8 mouse cellular contexts compared by ENCODE assay signal in the genomic region with DNA sequence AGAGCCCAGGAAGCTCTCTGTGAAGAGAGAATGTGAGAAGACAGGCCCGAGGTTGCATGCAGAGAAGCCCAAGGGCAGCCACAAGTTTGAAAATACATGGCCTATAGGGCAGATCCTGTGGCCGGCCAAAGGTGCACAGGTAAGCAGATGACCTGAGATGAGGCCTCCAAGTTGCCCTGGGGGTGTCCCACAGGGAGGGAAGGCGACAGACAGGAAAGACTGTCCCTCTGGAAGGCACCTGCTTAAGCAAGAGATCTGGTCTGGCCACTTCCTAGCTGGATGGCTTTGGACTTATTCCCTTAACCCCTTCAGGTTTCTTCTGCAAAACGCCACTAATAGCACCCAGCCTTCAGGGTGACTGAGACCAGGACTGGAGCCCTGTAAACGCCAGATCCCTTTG. TPM values are rescaled to one million over a fixed set of nuclear protein-coding genes. Genes with fewer than 3 reads are reported as not detected.
A peak's percentile ranks its signal among the peaks of the same experiment; 100 is the strongest.
DNase-seq lines count a peak whose midpoint lies in the region; ATAC-seq and TF ChIP-seq lines count a peak whose summit lies in the region.

No protein-coding gene starts in this region.

- 9% methylated on average over 5 of the region's 5 CpGs for WGBS in neural tube, embryonic 11.5 days
- 11% methylated on average over 5 of the region's 5 CpGs for WGBS in midbrain, embryonic 14.5 days

- no peaks in the 10 kb centered on the region for H3K27me3 ChIP-seq in neural tube, embryonic 11.5 days (ENCODE audit: control insufficient read depth, insufficient read depth, low read length)
- no peaks in the 10 kb centered on the region for H3K27me3 ChIP-seq in midbrain, embryonic 14.5 days (ENCODE audit: control insufficient read depth, insufficient read depth, low read length)

- H3K36me3 ChIP-seq in neural tube, embryonic 11.5 days (ENCODE audit: control insufficient read depth, insufficient read depth, low read length) = peaks cover 2% of the 10 kb centered on the region; the same call in 1 of the 2 replicates
- H3K36me3 ChIP-seq in midbrain, embryonic 14.5 days (ENCODE audit: control insufficient read depth, insufficient read depth, low read length) = no peaks in the 10 kb centered on the region

- no peak for DNase-seq in neural tube, embryonic 11.5 days (ENCODE audit: low spot score)
- no peak for DNase-seq in neural tube, embryonic 10.5 days (ENCODE audit: extremely low spot score, low spot score)
- DNase-seq in kidney, postnatal 25 days = peak; percentile 32 to 63
- DNase-seq in midbrain, embryonic 14.5 days = peak; percentile 44
- DNase-seq in right cerebral cortex, postnatal 36 days (ENCODE audit: low spot score in 2 of 2) = no peak
- no peak for DNase-seq in cerebellum, postnatal 25 days
- no peak for DNase-seq in urinary bladder, postnatal 4 days (ENCODE audit: low spot score in 2 of 2)

- peak overlapping the region; percentile 45 for H3K9ac ChIP-seq in neural tube, embryonic 11.5 days (ENCODE audit: low read length)
- peak overlapping the region; percentile 57 for H3K9ac ChIP-seq in midbrain, embryonic 14.5 days (replicated peaks; ENCODE audit: low read length)

- peaks cover 15% of the 10 kb centered on the region for H3K4me1 ChIP-seq in neural tube, embryonic 11.5 days (ENCODE audit: control insufficient read depth, insufficient read depth, low read length)
- H3K4me1 ChIP-seq in embryonic fibroblast, embryonic 13.5 days (ENCODE audit: control insufficient read depth, insufficient read depth, low read length) = peaks cover 11% of the 10 kb centered on the region; the same call in 1 of the 2 replicates
- peaks cover 24% of the 10 kb centered on the region for H3K4me1 ChIP-seq in midbrain, embryonic 14.5 days (ENCODE audit: control insufficient read depth, insufficient read depth, low read length)

- no peak for TF ChIP-seq CTCF in embryonic fibroblast, embryonic 13.5 days (IDR thresholded peaks at IDR 0.05; ENCODE audit: borderline replicate concordance, insufficient read depth, low read length)

- H3K4me2 ChIP-seq in neural tube, embryonic 11.5 days (ENCODE audit: low read depth) = peak overlapping the region; percentile 71
- peak overlapping the region; percentile 95 for H3K4me2 ChIP-seq in midbrain, embryonic 14.5 days (ENCODE audit: low read length)

- ATAC-seq in neural tube, embryonic 11.5 days (ENCODE audit: insufficient read depth, low FRiP score, low TSS enrichment) = no peak
- ATAC-seq in midbrain, embryonic 14.5 days (ENCODE audit: low FRiP score, low TSS enrichment) = no peak

- no peak for TF ChIP-seq POLR2A in embryonic fibroblast, embryonic 13.5 days (IDR thresholded peaks at IDR 0.05; ENCODE audit: low read depth, low read length)

- peak overlapping the region; percentile 50 for H3K4me3 ChIP-seq in neural tube, embryonic 11.5 days (ENCODE audit: low read depth, low read length)
- H3K4me3 ChIP-seq in embryonic fibroblast, embryonic 13.5 days (ENCODE audit: insufficient read depth, low read length) = peak overlapping the region; percentile 63
- H3K4me3 ChIP-seq in midbrain, embryonic 14.5 days (replicated peaks; ENCODE audit: low read depth, low read length) = peak overlapping the region; percentile 76

- H3K9me3 ChIP-seq in neural tube, embryonic 11.5 days (ENCODE audit: control insufficient read depth, low read length) = no peaks in the 10 kb centered on the region
- no peaks in the 10 kb centered on the region for H3K9me3 ChIP-seq in midbrain, embryonic 14.5 days (ENCODE audit: control insufficient read depth, low read length)

- H3K27ac ChIP-seq in neural tube, embryonic 11.5 days (ENCODE audit: low read depth, low read length) = no peak overlapping the region
- H3K27ac ChIP-seq in embryonic fibroblast, embryonic 13.5 days (ENCODE audit: insufficient read depth, low read length) = no peak overlapping the region
- peak overlapping the region; percentile 66 for H3K27ac ChIP-seq in midbrain, embryonic 14.5 days (replicated peaks; ENCODE audit: low read depth, low read length)

RNA-seq across cellular contexts. Expression of a gene that starts 0.6 kb away (rescaled TPM):
- 44.8 and 48.8 TPM in 2 replicates for polyA plus RNA-seq in neural tube, embryonic 11.5 days (2014; fragmentation: Nextera tagmentation; extraction: Ambion mirVana)
- 29.2 and 31.0 TPM in 2 replicates for polyA plus RNA-seq in embryonic fibroblast, embryonic 13.5 days (2011; ENCODE audit: insufficient read length, low read depth, missing spikeins)
- 50.0 and 77.0 TPM in 2 replicates for polyA plus RNA-seq in midbrain, embryonic 14.5 days (2014; fragmentation: Nextera tagmentation; extraction: Ambion mirVana)

RNA-seq across cellular contexts. Expression of a gene that starts 2.9 kb away (rescaled TPM):
- polyA plus RNA-seq in neural tube, embryonic 11.5 days (2014; fragmentation: Nextera tagmentation; extraction: Ambion mirVana) = 194 and 219 TPM in 2 replicates
- 31.6 and 42.3 TPM in 2 replicates for polyA plus RNA-seq in embryonic fibroblast, embryonic 13.5 days (2011; ENCODE audit: insufficient read length, low read depth, missing spikeins)
- polyA plus RNA-seq in midbrain, embryonic 14.5 days (2014; fragmentation: Nextera tagmentation; extraction: Ambion mirVana) = 22.2 and 39.0 TPM in 2 replicates

RNA-seq across cellular contexts. Expression of a gene that starts 26.6 kb away (rescaled TPM):
- 129 and 135 TPM in 2 replicates for polyA plus RNA-seq in neural tube, embryonic 11.5 days (2014; fragmentation: Nextera tagmentation; extraction: Ambion mirVana)
- polyA plus RNA-seq in embryonic fibroblast, embryonic 13.5 days (2011; ENCODE audit: insufficient read length, low read depth, missing spikeins) = 9.3 and 13.9 TPM in 2 replicates
- 525 and 630 TPM in 2 replicates for polyA plus RNA-seq in midbrain, embryonic 14.5 days (2014; fragmentation: Nextera tagmentation; extraction: Ambion mirVana)

RNA-seq across cellular contexts. Expression of a gene that starts 59.7 kb away (rescaled TPM):
- 22.9 and 28.4 TPM in 2 replicates for polyA plus RNA-seq in neural tube, embryonic 11.5 days (2014; fragmentation: Nextera tagmentation; extraction: Ambion mirVana)
- 4.9 and 5.3 TPM in 2 replicates for polyA plus RNA-seq in embryonic fibroblast, embryonic 13.5 days (2011; ENCODE audit: insufficient read length, low read depth, missing spikeins)
- polyA plus RNA-seq in midbrain, embryonic 14.5 days (2014; fragmentation: Nextera tagmentation; extraction: Ambion mirVana) = 30.1 and 41.7 TPM in 2 replicates

Comparison
In these comparisons a context has a peak if more than half of its experiments do, and no peak if none do; other contexts are left out.
1. DNase-seq: peak in kidney, postnatal 25 days (2 of 2) and midbrain, embryonic 14.5 days (single experiment); none in neural tube, embryonic 11.5 days (single experiment), neural tube, embryonic 10.5 days (single experiment), right cerebral cortex, postnatal 36 days (0 of 2), cerebellum, postnatal 25 days (0 of 2) and urinary bladder, postnatal 4 days (0 of 2).
2. Peak in every context shown above with its lines, with median percentiles within 50 percentile points of each other: H3K4me3 ChIP-seq.